Mouse (Mus musculus): ENCODE data around the gene Htr2c.

Htr2c gene

DNA sequence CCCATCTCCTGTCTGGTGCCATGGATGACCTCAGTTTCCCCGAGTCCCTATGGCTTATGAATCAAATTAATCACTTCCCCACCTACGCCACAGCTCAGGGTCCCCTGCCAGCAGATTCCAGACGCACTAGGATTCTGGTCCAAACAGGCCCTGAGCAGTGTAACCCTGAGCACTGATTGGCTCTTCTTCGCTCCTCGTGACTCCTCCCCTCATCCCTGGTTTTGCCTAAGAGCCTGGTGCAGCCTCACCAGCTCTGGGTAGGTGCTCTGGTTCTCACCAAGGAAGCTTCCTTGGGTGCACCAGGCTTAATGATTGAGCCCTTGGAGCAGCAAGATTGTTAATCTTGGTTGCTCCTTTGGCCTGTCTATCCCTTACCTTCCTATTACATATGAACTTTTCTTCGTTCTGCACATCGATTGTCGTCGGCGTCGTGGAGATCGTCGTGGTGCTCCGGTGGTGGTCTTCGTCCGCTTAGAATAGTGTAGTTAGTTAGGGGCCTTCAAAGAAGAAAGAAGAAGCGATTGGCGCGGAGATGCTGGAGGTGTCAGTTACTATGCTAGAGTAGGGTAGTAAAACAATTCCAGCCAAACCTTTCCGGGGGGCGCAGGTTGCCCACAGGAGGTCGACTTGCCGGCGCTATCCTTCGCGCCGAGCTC lies at the start of gene Htr2c:
TSS of gene Htr2c (plus strand) at position 256 of the 656 bp plus-strand sequence.
- no peak for DNase-seq (ENCODE audit: low read depth, low spot score)

DNA sequence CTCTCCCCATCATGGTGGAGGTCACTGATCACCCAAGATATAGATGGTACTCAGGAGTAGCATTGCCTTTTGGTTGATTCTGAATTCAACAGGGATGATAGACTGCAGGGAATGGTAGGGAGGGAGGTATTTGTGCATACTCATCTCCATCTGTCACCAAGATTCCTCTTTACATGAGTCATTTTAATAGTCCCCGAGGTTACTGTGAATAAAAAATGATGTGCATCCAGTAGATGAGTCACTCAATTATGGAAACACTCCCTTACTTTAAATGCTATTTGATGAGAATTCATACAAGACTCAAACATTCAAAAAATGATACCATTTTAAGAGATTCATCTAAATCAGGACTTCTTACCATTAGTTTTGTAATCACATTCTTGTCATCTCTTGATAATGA lies 34.1 kb upstream of the Htr2c start:
- DNase-seq (ENCODE audit: low read depth, low spot score), result no peak

DNA sequence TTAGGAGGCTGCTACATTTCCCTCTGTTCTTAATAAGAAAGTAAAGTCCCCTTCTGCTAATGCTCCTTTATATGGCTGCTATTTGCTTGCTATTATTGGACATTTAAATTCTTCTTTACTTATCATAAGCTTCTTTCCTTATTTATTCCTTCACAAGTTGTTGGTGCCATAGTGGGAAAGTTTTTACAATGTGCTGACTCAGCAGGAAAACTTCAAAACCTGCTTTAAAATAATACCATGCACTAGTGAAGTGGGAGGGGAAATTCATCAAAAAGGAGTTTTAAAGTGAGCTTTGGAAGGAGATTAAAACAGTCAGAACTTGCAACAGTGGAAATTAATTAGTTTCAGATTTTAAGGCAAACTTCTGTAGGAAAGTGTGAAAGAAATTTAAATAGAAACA lies 26.0 kb upstream of the Htr2c start:
- no peak for DNase-seq (ENCODE audit: low read depth, low spot score)

DNA sequence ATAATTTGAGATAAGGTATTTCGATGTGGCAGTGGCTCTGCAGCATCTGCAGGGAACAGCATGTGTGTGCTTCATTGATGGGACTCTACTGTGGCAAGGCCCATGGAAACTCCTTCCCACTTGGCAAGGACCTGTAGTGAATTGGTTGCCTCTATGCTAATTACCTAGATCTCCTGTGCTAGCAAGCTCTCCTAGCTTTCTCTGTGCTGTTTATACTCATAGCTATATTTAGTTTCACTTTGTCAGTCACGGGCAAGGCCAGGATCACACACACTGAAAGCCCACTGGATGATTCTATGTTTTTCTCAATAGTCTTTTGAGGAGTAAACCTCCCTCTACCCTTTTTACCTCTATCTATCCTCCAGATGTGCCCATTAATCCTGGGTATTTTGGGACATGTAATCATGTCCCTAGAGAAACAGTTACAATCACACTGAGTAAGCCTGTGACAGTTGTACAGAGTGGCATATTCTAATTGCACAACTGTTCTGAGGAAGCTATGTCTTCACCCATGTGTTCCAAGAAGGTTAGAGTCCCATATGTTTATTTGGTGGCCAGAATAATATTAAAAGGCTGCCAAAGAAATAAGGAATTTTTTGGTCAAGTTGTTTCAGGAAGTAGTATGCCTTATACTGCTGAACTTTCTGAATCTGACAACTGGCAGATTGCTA lies 16.0 kb upstream of the Htr2c start:
- no peak for DNase-seq (ENCODE audit: low read depth, low spot score)

DNA sequence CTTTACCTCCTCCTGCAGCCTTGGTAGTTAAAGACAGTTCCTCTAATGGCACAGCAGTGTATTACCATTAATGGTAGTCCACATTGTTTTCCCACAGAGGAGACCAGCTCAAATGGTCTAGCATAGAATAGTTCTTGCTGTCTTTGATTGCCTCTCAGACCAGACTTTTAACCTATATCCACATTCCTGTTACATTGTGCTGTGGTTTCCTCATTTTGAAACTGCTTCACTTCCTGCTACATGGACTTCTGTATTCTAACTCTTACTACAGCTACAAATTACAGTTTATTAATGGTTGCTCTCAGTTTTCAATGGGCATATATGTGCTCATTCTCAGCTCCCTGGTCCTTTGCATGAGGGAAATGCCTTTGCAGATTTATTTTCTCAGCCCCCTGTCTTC lies 15.3 kb upstream of the Htr2c start:
- no peak for DNase-seq (ENCODE audit: low read depth, low spot score)

DNA sequence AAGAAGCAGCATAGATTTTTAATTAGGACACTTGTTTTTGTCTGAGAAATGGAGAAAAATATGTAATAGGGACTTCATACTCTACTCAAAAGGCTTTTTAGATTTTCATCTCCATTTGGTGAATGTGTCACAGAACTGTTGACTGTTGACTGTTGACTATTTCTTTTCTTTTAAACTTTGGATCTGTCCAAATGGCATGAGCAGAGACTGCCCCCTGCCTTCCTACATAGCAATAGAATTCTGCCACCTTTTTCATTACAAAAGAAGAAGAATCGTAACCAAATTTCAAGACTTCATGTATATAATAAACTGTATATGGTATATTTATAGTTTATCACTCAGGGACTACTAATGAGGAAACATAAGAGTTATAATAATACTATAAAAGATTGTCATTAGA lies 3.7 kb upstream of the Htr2c start:
- no peak for DNase-seq (ENCODE audit: low read depth, low spot score)

DNA sequence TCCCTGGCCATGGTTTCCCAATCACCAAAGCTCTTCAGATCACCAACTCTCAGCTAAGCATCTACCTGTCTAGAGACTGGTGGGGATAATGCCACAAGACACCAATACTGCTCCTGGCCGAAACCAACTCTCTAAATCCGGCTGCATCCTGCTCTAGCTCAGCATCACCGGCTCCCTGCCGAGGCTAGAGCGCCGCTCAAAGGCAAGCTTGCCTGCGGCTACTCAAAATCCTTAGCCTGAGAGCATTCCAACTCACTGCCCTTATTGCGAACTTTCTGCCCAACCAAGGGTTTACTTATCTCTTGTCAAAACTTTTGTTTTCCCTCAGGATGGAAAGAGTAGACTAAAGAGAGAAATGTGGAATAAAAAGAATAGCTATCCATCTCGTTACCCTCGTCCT lies 2.4 kb upstream of the Htr2c start:
- no peak for DNase-seq (ENCODE audit: low read depth, low spot score)

DNA sequence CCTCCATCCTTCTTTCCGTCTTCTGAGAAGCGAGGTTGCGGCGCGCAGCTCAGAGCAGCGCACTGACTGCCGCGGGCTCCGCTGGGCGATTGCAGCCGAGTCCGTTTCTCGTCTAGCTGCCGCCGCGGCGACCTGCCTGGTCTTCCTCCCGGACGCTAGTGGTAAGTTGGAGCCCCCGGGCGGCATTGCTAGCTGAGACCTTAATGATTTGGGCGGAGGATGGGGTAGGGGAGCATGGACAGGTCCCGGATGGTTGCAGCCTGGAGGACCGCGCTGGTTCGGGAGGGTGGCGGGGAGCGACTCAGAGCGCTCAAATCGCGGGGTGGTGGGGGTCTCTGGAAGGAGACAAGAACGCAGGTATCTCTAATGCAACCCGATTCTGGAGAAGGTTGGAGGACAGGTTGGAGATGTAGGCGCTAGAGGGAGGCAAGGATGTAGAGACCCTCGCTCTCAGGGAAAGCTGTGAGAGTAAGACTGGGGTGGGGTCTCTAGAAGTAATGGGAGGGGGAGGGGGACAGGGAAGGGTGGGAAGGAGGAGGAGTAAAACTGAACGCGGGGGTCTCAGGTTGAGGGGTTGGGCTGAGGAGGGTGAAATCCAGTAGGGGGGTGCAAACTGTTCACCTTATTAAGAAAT lies 718 bp downstream of the Htr2c start:
- DNase-seq (ENCODE audit: low read depth, low spot score), result no peak

DNA sequence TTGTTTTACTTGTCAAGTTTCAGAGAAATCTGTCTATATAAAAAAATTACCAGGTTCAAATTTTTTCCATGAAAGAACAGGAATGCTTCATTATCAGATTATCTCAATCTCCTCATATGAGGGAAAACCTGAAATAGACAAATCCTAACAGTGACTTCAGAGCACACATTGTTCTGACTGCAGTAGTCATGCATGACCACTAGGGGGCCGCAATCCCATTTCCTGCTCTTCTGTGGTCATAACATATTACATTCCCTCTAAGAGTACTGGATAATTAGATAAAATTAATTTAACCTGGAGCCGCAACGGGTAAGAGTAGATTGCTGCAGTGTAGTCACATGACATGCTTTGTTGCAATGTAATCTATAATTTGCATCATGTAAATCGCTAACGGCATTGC lies 17.6 kb downstream of the Htr2c start:
- DNase-seq (ENCODE audit: low read depth, low spot score), result no peak

DNA sequence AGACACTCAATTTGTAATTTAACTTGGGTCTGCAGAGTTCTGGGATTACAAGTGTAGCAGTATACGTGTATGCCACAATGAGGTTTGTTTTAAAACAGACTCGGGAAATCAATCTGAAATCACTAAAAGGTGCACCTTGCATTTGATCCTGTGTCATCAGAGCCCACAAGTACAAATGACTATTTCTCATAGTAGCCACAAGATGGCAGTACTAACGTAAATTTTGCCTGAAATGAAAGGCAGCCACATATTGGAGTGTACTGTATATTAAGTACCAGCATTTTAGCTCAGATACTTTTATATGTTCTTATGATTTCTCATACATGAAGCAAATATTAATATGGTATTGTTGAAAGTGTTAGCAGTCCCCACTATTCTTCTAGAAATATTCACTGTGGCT lies 93.4 kb downstream of the Htr2c start:
- DNase-seq (ENCODE audit: low read depth, low spot score), result peak; percentile 5

DNA sequence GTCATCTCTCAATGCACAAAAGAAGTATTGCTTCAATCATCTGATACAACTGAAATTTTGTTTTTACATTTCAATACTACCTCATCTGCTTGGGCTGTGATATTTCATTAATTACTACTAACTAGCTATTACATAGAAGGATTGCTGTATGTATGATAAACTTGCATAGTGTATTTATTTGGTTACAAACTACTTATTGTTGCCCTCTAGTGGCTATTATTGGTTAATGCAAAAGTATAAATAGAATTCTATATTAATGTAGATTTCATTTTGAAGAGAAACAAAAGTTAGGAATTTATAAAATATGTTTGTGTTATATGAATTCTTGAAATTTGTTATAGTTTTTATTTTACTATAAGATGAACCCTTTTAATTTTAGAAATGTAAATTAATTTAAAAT lies 109.3 kb downstream of the Htr2c start:
- no peak for DNase-seq (ENCODE audit: low read depth, low spot score)

DNA sequence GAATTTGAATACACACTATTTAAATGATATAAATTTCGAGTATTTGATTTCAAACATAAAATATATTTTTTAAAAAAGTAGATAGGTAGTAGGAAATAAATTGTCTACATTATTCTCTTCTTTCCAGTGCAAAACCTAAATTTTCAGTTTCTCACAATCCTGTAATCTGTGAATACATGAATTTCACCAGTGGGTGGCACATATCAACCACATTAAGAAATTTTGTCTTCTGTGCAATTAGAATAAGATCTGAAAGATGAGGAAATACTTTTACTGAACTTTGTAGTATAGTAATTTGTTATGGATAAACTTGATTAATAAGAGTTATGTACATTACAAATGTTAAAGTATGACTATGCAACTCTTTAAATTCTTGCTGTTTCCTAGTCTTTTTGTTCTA lies 156.8 kb downstream of the Htr2c start:
- DNase-seq (ENCODE audit: low read depth, low spot score), result no peak

DNA sequence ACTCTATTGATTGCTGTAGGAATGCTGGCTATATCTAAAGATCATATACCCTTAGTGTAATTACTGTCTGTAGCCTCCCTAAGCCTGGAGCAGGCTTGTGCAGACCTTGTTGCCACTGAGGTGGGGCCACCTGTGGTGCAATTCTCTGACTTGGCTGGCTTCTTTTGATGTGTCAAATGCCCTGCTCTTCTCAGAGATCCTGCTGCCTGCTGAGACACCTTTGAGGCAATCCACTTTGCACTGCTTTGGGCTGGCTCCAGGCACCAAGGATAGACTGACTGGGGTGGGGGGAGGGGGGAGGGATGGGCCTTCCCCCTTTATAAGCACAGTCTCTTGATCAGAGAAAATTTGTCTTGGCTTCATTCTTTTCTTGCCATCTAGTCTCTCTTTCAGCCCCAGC lies 252.9 kb downstream of the Htr2c start:
- no peak for DNase-seq (ENCODE audit: low read depth, low spot score)

DNA sequence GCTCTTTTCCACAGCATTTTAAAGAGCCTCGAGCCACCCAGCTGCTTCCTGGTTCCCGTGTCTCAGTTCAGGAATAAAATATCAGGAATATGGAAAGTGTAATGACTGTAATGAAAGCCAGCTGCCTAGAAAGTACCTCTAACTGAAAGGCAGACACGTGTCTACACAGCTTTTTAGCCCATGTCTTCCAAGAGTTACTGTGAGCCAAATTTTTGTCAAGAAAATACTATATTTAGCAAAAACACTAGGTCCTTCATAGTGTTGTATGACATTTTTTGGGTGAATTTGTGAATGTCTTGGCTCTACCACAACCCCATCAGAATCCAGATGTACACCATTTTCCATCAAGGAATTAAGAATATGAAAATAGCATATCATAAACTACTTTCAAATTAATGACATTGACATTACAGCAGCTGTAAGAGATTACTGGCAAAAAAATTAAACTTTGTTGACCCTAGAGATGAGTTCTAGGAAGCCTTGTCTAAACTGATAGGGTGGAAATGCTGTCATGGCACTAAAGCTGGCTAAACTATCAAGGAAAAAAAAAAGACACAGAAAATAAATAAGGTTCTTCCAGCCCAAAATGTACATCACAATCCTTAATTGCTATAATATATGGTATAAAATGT lies 255.2 kb downstream of the Htr2c start:
- no peak for DNase-seq (ENCODE audit: low read depth, low spot score)

DNA sequence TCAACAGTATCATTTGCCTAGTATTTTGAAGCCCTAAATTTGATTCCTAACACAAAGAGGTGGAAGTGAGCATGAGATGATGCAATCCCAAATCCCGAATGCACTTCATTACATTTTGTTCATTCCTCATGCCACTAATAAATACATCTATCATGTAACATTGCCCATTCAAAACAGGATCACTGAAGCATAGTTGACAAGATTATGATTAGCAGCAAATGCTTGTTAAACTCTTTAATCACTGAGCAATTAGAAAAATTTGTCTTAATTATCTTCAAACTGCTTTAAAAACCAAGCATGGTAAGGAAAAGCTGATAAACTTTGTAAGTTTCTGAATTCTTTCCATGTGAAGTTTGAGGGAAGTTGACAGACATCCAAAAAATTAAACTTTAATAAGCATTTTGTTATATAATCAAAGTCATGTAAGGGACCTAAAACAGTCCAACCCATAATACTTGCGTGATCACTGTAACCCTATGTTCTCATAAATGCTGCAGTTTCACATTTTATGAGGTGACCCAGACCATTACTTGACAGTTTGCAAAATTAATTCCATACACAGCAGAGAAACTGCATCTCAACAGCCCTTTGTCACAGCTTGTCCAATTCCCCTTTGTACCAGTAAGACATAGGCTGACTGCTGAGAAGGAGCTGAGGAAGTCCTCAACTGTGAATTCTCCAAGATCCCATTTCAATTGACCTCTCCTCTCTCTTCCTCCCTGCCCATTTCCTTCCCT lies 276.7 kb downstream of the Htr2c start:
- DNase-seq (ENCODE audit: low read depth, low spot score), result no peak
